Mouse (Mus musculus) stomach, embryonic 14.5 days (tissue): ENCODE results near the gene Znrf3. TPM values are rescaled to one million over a fixed set of nuclear protein-coding genes. Genes with fewer than 3 reads are reported as not detected.

Experiments used
- ATAC-seq: fragments of 200-750 bp; cut with Nextera tagmentation; 2 replicates; pipeline ENCODE4 v1.8.0; 2017; ENCODE audit warnings: low read depth, moderate TSS enrichment; ENCODE audit not compliant: insufficient number of reproducible peaks, insufficient read depth, low FRiP score
- H3K27ac ChIP-seq: fragments of 300-500 bp; sonication (generic); 2 replicates; pipeline ENCODE4 v1.5.1; 2014; ENCODE audit warnings: mild to moderate bottlenecking, low read length, moderate library complexity, mixed read lengths
- H3K27me3 ChIP-seq: fragments of 300-500 bp; sonication (generic); 2 replicates; pipeline ENCODE4 v1.6.1; 2014; ENCODE audit warnings: low read length, control low read depth, mixed read lengths; ENCODE audit not compliant: control insufficient read depth, insufficient read depth
- H3K36me3 ChIP-seq: fragments of 300-500 bp; sonication (generic); 2 replicates; pipeline ENCODE4 v1.6.1; 2014; ENCODE audit warnings: mild to moderate bottlenecking, control low read depth, low read length, moderate library complexity, mixed read lengths; ENCODE audit not compliant: control insufficient read depth, insufficient read depth
- H3K4me1 ChIP-seq: fragments of 300-500 bp; sonication (generic); 2 replicates; pipeline ENCODE4 v1.6.1; 2014; ENCODE audit warnings: low read length, control low read depth, mixed read lengths; ENCODE audit not compliant: control insufficient read depth, insufficient read depth
- H3K4me2 ChIP-seq: fragments of 300-500 bp; sonication (generic); replicated peaks from 2 replicates; pipeline ENCODE4 v1.6.1; 2014; ENCODE audit warnings: low read depth, low read length, control low read depth
- H3K4me3 ChIP-seq: fragments of 300-500 bp; sonication (generic); 2 replicates; pipeline ENCODE4 v1.5.1; 2014; ENCODE audit warnings: low read depth, low read length, control low read depth
- H3K9ac ChIP-seq: fragments of 300-500 bp; sonication (generic); replicated peaks from 2 replicates; pipeline ENCODE4 v1.6.1; 2014; ENCODE audit warnings: low read depth, mild to moderate bottlenecking, control low read depth, low read length, moderate library complexity, mixed read lengths
- H3K9me3 ChIP-seq: fragments of 300-500 bp; sonication (generic); 2 replicates; pipeline ENCODE4 v1.6.1; 2016; ENCODE audit warnings: low read depth, low read length, control low read depth; ENCODE audit not compliant: control insufficient read depth
- WGBS: fragments of 180-500 bp; shearing (Covaris S2); extraction: QIAGEN DNeasy Blood & Tissue Kit; methylation state at CpG from one replicate; pipeline ENCODE4 v1.1.7; 2014; 5-methylcytosine and 5-hydroxymethylcytosine counted together
- polyA plus RNA-seq: library from polyadenylated mRNA; unstranded; fragments of >200 nt; fragmentation: Nextera tagmentation; extraction: Ambion mirVana; gene quantifications from 2 replicates; pipeline ENCODE4 v1.2.1, GENCODE M21; 2014

The Znrf3 gene
- polyA plus RNA-seq, 1 experiment from 2014 or later, result 19.7 TPM

DNA sequence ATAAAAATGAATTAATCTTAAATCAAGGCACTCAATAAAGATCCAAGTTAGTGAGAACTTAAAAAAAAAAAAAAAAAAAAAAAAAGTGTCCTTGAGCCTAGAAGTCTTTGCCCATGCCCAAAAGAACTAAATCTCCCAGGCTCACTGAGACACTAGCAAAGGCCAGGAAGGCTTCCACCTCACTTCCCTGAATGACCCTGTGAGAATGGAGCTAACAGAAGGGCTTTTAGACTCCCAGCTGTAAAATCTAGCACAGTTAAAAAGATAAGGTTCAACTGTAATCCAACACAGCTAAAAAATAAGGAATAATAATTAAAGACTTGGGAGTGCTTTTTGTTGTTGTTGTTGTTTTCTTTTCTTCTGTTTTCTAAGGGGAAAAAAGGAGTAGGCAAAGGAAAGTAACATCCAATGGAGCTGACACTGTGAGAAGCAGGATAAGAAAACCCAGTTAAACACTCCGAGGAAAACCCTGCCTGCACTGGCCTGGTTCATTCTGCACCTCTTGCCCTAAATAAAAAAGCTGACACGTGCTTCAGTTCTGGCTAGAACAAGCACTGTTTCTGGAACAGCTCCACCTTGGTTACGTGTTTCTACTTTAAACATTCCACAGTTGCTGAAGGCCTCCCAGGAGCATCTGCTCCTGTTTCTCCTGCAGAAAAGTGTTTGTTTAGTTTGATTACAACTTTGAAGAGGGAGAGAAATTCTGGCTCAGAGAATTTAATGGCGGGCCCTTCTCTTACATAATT lies 23.0 kb downstream of the Znrf3 start:
- no peaks in the 10 kb centered on the region for H3K36me3 ChIP-seq
- no peak overlapping the region; the same call in 1 of the 2 replicates for H3K27ac ChIP-seq
- 14% methylated on average over 4 of the region's 4 CpGs for WGBS
- H3K9me3 ChIP-seq, result no peaks in the 10 kb centered on the region
- H3K4me3 ChIP-seq, result no peak overlapping the region
- H3K9ac ChIP-seq, result no peak overlapping the region
- H3K4me1 ChIP-seq, result peaks cover 22% of the 10 kb centered on the region
- H3K4me2 ChIP-seq, result no peak overlapping the region
- no peaks in the 10 kb centered on the region for H3K27me3 ChIP-seq
- ATAC-seq, result no peak

GRCm38 (mm10) chr11:5415617-5416338 lies 28.9 kb downstream of the Znrf3 start:
- peak; percentile 57; the same call in 1 of the 2 replicates for ATAC-seq
- Histone ChIP-seq H3K4me3 (no peak overlapping the region), H3K4me2 (no peak overlapping the region; the same call in 1 of the 2 replicates), H3K9ac (no peak overlapping the region), H3K36me3 (no peaks in the 10 kb centered on the region), H3K4me1 (peaks cover 32% of the 10 kb centered on the region), H3K9me3 (no peaks in the 10 kb centered on the region), H3K27me3 (no peaks in the 10 kb centered on the region), H3K27ac (peak overlapping the region; percentile 82; the same call in 1 of the 2 replicates)
- WGBS, result 9% methylated on average over 6 of the region's 6 CpGs

- no peaks in the 10 kb centered on the region for H3K36me3 ChIP-seq
- no peaks in the 10 kb centered on the region for H3K27me3 ChIP-seq
- H3K4me2 ChIP-seq, result no peak overlapping the region; the same call in 1 of the 2 replicates
- peaks cover 32% of the 10 kb centered on the region for H3K4me1 ChIP-seq
- no peak overlapping the region for H3K9ac ChIP-seq
- peak overlapping the region; percentile 82; the same call in 1 of the 2 replicates for H3K27ac ChIP-seq
- no peak overlapping the region for H3K4me3 ChIP-seq
- 17% methylated on average over 2 of the region's 2 CpGs for WGBS
- no peaks in the 10 kb centered on the region for H3K9me3 ChIP-seq
- ATAC-seq, result no peak
Observed at GRCm38 (mm10) chr11:5414856-5415616, 29.6 kb downstream of the Znrf3 start.

- H3K4me1 ChIP-seq, result peaks cover 32% of the 10 kb centered on the region
- 61% methylated on average over 2 of the region's 2 CpGs for WGBS
Observed at GRCm38 (mm10) chr11:5412644-5413190, 31.9 kb downstream of the Znrf3 start.

GRCm38 (mm10) chr11:5411577-5411976 lies 33.1 kb downstream of the Znrf3 start:
- WGBS, result 28% methylated on average over 9 of the region's 9 CpGs
- no peak overlapping the region for H3K4me2 ChIP-seq
- peak; percentile 86 for ATAC-seq

More at GRCm38 (mm10) chr11:5412644-5413190, 31.9 kb downstream of the Znrf3 start:
- no peaks in the 10 kb centered on the region for H3K27me3 ChIP-seq
- no peaks in the 10 kb centered on the region for H3K36me3 ChIP-seq
- H3K9ac ChIP-seq, result no peak overlapping the region
- no peak overlapping the region for H3K4me3 ChIP-seq
- no peak for ATAC-seq
- no peak overlapping the region for H3K4me2 ChIP-seq
- peak overlapping the region; percentile 28; the same call in 1 of the 2 replicates for H3K27ac ChIP-seq
- H3K9me3 ChIP-seq, result no peaks in the 10 kb centered on the region

GRCm38 (mm10) chr11:5404180-5404579 lies 40.5 kb downstream of the Znrf3 start:
- H3K27ac ChIP-seq, result no peak overlapping the region
- no peak overlapping the region for H3K4me2 ChIP-seq
- ATAC-seq, result no peak
- H3K36me3 ChIP-seq, result no peaks in the 10 kb centered on the region
- peaks cover 7% of the 10 kb centered on the region; the same call in 1 of the 2 replicates for H3K4me1 ChIP-seq
- H3K27me3 ChIP-seq, result no peaks in the 10 kb centered on the region
- WGBS, result 69% methylated on average over 2 of the region's 2 CpGs
- H3K9ac ChIP-seq, result no peak overlapping the region
- H3K4me3 ChIP-seq, result no peak overlapping the region
- no peaks in the 10 kb centered on the region for H3K9me3 ChIP-seq

More at GRCm38 (mm10) chr11:5411577-5411976, 33.1 kb downstream of the Znrf3 start:
- no peak overlapping the region for H3K4me3 ChIP-seq
- H3K36me3 ChIP-seq, result no peaks in the 10 kb centered on the region
- H3K27ac ChIP-seq, result peak overlapping the region; percentile 66
- H3K27me3 ChIP-seq, result no peaks in the 10 kb centered on the region
- peaks cover 25% of the 10 kb centered on the region for H3K4me1 ChIP-seq
- H3K9ac ChIP-seq, result no peak overlapping the region
- H3K9me3 ChIP-seq, result no peaks in the 10 kb centered on the region

DNA sequence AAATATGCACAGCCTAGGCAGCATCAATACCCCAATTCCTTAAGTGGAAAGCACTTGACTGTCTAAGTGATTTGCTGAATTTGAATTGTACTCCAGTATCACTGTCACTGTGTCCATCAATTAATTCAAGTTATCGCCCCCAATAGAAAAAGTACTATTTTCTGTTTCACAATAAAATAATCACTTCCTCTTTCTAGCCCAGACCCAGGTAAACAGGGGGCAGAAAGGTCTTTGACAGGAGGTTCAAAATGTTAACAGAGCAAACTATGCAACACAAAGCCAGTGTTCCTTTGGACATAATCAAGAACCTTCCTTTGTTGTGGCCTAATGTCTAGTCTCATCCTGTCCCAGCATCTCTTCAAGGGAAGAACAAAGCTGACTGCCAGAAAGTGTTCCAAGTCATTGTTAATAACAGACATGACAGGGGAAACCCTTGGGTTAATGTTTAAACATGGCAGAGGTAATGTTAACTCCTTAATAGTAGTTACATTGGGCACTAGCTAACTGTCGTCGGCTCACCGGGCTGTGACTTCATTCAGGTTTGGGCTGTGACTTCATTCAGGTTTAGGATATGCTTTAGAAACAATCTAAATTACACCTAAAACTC lies 42.4 kb downstream of the Znrf3 start:
- ATAC-seq, result no peak
- 73% methylated on average over 4 of the region's 4 CpGs for WGBS
- H3K9me3 ChIP-seq, result no peaks in the 10 kb centered on the region

More for the DNA sequence above, 42.4 kb downstream of the Znrf3 start:
- Histone ChIP-seq H3K4me2 (no peak overlapping the region), H3K4me1 (peaks cover 7% of the 10 kb centered on the region; the same call in 1 of the 2 replicates), H3K27ac (no peak overlapping the region), H3K27me3 (no peaks in the 10 kb centered on the region), H3K36me3 (no peaks in the 10 kb centered on the region), H3K9ac (no peak overlapping the region), H3K4me3 (no peak overlapping the region)
